Mouse (Mus musculus) thymus, adult 18-20 months (tissue): ENCODE results near the gene Pgm2l1.

Source experiments
- DNase-seq, 2 experiments: peaks; one replicate each; pipeline ENCODE4 v3.0.0; 2022; ENCODE audit warnings: mixed read lengths in 2 of 2

Pgm2l1 gene

DNA sequence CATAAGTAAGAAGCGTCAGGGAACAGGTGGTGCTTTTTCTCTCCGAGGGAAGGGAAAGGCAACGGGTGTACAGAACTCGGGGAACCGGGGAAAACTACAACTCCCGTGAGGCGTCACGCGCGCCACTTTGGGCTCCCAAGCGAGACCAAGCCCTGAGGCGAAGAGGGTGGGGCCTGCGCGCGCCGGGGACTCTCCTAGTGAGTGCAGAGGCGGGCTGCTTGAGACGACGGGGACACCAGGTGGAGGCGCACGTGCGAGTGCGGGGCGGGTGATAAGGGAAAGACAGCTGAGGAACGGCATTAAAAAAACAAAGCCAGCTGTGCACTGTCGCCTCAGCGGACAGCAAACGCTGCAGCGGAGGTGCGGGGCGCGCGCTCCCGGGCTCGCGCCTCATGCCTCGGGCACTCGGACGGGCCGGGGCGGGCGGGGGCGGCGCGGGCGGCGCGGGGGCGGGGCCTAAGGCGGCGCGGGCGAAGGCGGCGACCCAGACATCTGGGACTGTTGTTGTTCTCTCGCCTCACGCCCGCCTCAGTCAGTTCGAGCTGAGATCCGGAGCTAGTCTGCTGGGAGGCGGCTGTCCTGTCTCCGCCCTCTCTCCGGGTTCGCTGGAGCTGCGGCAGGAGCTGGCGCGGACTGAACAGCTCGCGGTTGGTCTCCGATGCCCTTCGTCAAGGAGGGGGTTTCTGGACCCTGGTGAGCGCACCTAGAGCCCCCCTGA, at the start of gene Pgm2l1:
Gene Pgm2l1 (plus strand): TSS at position 237 of the 718 bp plus-strand sequence.
- peak; percentile 98 for DNase-seq

GRCm38 (mm10) chr7:100178016-100178890, 48.9 kb upstream of the Pgm2l1 start:
- DNase-seq = peak; percentile 16 to 26

GRCm38 (mm10) chr7:100178891-100179233, 48.3 kb upstream of the Pgm2l1 start:
- DNase-seq = no peak

DNA sequence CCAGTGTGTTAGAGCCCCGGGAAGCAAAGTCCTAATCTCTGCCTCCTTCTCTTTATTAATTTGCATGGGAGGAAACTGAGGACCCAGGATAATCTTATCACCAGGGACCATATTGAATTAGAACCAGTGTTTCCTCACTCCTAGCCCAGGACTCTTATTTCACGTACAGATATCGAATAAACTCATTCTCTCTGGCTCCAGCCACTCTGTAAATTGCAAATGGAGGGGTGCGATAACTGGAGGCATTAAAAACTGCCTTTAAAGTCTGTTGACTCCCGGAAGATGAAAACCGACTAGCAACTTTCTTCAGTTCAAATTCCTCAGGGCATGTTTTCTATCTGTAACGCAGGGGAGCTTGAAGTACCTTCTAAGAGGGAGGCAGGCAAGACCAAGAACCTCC, 47.8 kb upstream of the Pgm2l1 start:
- DNase-seq = no peak

- DNase-seq = no peak
Observed at GRCm38 (mm10) chr7:100179836-100180407, 47.3 kb upstream of the Pgm2l1 start.

GRCm38 (mm10) chr7:100181176-100181575, 46.0 kb upstream of the Pgm2l1 start:
- no peak for DNase-seq

GRCm38 (mm10) chr7:100181614-100182013, 45.6 kb upstream of the Pgm2l1 start:
- DNase-seq = no peak

- DNase-seq = no peak
Observed at GRCm38 (mm10) chr7:100182388-100182787, 44.8 kb upstream of the Pgm2l1 start.

DNA sequence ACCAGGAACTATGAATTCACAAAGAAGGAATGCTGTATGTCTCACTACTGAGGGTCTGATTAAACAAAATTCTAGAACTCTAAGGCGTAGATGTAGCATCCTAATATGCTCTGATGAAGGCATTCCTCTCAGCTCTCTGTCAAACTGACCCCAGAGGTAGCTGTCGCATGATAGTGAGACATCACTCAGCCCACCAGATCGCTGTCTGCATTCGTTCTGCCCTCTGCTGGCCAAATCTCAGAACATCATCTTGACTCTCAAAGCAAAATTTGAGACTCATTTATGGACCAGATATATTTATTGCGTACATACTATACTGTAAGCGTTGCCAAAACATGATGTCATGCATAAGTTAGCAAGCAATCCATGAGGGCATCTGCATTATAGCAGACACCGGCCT, 39.6 kb upstream of the Pgm2l1 start:
- no peak for DNase-seq

- no peak for DNase-seq
Observed at GRCm38 (mm10) chr7:100190167-100190566, 37.0 kb upstream of the Pgm2l1 start.

DNA sequence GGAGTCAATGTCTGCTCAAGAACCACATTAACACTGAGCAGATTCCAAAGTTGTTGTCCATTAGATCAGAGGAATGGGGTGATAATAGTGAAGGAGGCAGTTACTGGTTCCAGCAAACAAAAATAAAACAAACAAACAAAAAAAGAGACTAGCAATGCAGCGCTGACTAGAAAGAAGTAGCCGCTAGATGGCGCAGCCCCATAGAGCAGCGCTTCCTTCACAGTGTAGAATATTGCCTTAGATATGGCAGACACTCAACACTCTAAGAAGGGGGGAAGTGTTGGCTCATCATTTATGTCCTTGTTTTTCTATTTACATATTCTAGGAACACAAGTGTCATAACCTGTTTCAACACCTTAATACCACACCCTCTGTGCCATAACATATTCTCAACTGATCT, 36.4 kb upstream of the Pgm2l1 start:
- DNase-seq = no peak

DNA sequence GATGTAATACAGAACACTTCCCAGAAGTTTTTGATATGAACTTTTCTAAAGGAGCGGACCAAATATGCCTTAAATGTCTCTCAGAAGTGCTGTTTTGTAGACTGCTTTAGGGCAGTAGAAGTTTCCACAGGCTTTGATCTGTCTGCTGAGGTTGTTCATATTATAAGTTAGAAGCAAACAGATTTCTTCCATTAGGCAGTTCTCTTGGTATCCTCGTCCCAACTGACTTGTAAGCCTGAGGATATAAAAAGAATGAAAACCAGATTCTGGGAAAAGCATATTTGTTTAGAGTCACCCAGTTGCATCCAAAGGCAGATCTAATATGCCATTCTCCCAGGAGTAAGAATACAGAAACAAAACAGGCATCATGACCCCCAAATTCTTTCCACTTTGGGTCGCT, 26.0 kb upstream of the Pgm2l1 start:
- DNase-seq = no peak

DNA sequence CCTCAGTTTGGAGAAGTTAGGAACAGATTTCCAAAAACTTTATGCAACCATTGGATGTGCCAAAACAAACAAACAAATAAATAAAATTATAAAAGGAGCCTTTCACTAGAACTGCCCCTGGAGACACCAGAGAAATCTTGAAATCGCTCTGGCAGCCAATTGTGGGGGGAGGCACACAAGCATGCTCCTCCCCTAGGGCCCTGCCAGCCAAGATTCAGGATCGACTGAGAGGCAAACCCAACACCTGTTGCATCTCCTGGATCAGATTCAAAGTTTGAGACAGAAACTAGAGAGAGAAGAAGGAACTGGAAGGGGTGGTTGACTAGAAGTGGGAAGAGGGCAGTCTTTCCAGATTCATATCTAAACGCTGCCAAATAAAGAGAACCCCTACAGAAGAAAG, 23.6 kb upstream of the Pgm2l1 start:
- DNase-seq = no peak

GRCm38 (mm10) chr7:100204871-100205270, 22.3 kb upstream of the Pgm2l1 start:
- no peak for DNase-seq

- no peak for DNase-seq
Observed at GRCm38 (mm10) chr7:100206144-100206543, 21.1 kb upstream of the Pgm2l1 start.

DNA sequence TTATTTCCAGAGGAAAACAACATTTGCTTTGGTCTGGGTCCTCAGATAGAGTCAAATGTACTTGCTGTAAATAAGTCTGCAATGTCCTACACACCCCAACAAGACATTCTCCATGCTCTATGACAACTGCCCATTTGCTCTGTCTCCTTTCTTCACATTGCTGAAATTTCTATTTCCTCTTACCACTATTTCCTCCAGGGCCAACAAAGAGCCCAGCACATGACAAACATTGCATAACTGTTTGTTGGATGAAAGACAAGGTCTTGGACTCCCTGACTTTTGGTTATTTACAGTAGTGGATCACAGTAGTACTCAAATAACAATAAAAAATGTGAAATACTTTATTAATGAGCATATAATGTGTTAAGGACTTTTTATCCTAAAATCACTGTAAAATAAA, 19.3 kb upstream of the Pgm2l1 start:
- DNase-seq = no peak

GRCm38 (mm10) chr7:100214310-100214709, 12.9 kb upstream of the Pgm2l1 start:
- DNase-seq = no peak

- no peak for DNase-seq
Observed at GRCm38 (mm10) chr7:100215116-100215732, 12.0 kb upstream of the Pgm2l1 start.

- no peak for DNase-seq
Observed at GRCm38 (mm10) chr7:100215976-100216375, 11.2 kb upstream of the Pgm2l1 start.

DNA sequence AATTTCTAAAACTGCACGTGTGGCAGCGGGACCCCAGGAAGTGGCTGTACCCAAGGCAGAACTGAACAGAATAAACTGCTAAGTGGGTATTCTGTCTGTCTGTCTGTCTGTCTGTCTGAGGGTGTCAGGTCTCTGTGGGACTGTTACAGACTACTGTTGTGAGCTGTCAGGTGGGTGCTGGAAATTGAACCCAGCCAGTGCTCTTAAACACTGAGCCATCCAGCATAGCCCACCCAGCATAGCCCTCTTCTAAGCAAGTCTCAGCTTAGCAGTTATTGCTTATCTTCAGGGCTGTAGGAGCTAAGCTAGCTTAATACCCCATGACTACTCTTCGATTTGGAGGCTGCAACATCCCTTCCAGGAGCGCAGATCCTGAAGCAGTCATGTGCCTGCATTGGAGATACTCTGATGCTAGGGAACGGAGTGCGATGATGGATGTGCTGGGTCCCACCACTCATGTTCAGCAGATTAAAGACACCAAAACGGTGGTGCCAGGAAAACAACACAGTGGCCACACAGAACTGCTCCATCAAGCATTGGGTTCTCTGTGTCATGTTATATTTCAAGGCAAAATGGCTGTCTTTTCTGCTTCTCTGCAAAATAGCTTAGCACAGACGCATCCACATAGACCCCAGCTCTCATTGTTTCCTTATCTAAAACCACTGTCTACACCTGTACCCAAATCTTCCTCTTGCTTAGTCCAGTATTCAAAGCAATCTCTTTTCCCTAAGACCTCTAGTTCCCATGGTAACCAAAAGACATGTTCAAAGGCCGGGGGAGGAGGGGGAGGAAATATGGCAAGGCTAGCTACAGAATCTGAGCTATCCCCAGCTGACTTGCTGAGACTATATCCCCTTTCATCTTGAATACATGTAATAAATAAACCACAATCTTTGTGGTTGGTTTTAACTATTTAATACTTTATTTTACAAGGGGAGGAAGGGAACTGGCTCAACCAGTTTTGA, 10.3 kb upstream of the Pgm2l1 start:
- DNase-seq = no peak

GRCm38 (mm10) chr7:100227896-100228525, 817 bp downstream of the Pgm2l1 start:
- DNase-seq = no peak

GRCm38 (mm10) chr7:100228957-100229356, 1.8 kb downstream of the Pgm2l1 start:
- DNase-seq = no peak
